Mouse (Mus musculus) frontal cortex, adult (tissue): ENCODE results near the gene Ubxn2a.

Source experiments
- ATAC-seq: cut with Nextera tagmentation; 2 replicates; pipeline ENCODE4 v1.9.2; 2017; ENCODE audit warnings: mild to moderate bottlenecking, moderate library complexity, mixed read lengths; ENCODE audit not compliant: low TSS enrichment

Gene Ubxn2a

DNA sequence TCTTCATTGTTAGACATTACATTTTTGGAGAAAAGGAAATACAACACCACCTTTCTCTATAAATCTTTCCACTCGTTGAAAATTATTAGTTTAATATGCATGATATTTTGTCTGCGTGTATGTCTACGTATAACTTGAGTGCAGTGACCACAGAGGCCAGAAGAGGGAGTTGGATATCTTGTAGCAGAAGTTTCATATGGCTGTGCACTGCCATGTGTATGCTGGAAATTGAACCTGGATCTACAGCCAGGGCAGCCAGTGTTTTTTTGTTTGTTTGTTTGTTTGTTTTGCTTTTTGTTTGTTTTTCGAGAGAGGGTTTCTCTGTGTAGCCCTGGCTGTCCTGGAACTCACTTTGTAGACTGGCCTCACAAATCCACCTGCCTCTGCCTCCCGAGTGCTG lies 28.5 kb downstream of the Ubxn2a start:
- ATAC-seq, result no peak

- ATAC-seq, result no peak
These were observed 29.2 kb downstream of the Ubxn2a start for GRCm38 (mm10) chr12:4878296-4878783.

- ATAC-seq, result no peak
These were observed 31.9 kb downstream of the Ubxn2a start for GRCm38 (mm10) chr12:4875623-4876022.

DNA sequence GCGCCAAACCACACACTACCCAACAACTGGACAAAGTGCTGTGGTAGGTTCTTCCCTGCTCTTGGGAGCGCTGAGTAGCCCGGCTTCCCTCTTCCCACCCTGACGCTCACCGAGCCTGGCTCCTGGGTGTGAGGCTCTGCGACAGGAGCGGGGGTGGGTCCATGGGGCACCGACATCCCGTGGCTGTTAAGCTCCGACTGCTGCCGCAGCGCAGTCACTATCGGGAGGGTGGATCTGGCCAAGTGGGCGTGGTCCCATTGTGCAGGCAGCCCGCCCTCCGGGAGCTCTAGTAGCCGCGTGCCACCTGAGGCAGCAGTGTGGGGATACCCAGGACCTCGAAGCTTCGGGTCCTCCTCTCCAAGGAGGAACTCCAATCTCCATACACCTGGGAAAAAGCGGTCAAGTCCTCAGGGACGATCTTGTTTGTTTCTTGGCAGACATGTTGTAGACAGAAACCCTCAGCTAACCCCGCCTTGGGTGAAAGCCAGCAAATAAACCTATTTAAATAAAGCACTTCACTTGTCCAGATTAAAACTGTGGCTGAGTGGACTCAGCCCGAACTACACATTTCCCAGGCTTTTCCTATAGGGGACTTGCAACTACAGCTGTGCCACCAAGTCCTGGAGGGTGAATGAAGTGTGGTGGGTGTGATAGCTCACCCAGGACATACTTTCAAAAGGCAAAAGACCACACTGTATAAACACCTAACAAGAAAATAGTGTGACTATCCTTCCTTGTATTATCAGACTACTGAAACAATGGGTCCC lies 33.2 kb downstream of the Ubxn2a start, which contains the start of gene Mfsd2b:
Gene Mfsd2b, minus strand, starts transcription at position 199 of the 767 bp plus-strand sequence.
- ATAC-seq, result peak; percentile 66

GRCm38 (mm10) chr12:4873531-4873930 lies 34.0 kb downstream of the Ubxn2a start:
- ATAC-seq, result no peak

DNA sequence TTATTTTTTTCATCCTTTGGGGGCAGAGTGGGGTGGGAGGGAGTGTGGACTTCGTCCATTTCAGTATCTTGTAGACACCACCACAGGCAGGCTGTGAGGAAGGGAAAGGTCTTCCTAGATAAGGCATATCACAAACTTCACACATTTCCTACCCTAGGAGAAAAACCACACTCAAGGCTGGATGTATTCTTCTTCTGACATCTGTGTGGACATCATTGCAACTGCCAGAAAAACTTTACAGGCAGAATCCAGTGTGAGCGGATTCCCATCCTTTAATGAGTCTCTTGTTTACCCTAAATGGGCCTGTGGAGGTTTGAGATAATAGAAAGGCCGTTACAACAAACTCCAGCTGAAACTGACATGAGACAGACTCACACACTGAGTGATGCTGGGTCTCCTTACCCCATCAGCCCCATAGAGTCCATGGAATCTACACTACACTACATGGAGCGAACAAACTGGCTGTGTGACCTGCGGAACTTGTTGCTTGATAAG lies 34.5 kb downstream of the Ubxn2a start:
- no peak for ATAC-seq

DNA sequence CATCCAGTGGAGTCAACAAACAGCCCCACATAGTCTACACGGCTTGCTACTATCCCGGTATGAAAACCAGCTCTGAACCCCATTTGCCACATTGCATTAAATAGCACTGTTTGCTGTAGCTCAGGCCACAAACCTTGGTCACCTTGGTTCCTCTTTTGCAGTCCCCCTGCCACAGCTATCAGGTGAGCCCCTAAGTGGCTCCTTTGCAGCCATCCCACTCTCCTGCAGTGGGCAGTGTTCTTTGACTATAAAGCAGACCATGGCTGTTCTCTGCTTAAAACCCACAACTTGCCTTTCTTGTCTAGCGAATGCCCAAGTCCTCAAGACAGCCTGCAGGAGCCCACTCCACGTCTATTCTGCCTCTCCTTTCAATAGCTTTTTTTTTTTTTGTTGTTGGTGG lies 35.2 kb downstream of the Ubxn2a start:
- no peak for ATAC-seq

- ATAC-seq, result no peak
These were observed 36.2 kb downstream of the Ubxn2a start for GRCm38 (mm10) chr12:4871260-4871659.

- no peak for ATAC-seq
These were observed 38.6 kb downstream of the Ubxn2a start for GRCm38 (mm10) chr12:4868924-4869323.

DNA sequence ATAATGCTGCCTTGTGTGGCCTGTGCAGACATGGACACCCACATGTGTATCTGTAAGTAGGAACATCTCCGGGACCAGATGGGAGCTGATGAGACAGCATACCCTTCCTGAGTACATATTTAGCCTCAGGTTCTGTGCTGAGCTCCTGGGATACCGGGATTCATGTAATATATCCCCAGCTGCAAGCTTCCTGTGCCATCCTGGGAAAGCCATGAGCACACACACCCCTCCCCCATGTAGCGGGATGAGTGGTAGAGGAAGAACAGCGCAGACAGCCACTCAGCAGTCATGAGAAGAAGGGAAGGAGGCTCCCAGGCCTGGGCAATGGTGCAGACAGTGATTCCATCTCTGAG lies 43.2 kb downstream of the Ubxn2a start:
- peak; percentile 77 for ATAC-seq

GRCm38 (mm10) chr12:4863654-4864337 lies 43.7 kb downstream of the Ubxn2a start:
- peak; percentile 13; the same call in 1 of the 2 replicates for ATAC-seq

DNA sequence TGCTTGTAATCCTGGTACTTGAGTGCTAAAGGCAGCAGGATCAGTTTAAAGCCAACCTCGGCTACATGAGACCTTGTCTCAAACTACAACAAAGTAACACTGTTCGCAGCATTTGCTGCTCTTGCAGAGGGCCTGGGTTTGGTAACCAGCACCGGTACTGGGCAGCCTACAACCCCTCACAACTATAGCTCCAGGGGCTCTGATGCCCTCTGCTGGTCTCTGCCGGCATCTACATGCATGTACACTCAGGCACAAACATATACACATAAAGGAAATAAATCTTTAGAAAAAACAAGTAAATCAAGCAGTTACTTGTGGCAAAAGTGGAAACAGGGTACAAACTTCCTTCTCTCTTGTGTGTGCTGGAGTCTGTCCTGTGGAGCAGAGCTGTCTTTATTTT lies 44.8 kb downstream of the Ubxn2a start:
- ATAC-seq, result no peak

- no peak for ATAC-seq
These were observed 48.1 kb downstream of the Ubxn2a start for GRCm38 (mm10) chr12:4859241-4859914.

GRCm38 (mm10) chr12:4856834-4857233 lies 50.7 kb downstream of the Ubxn2a start:
- ATAC-seq, result no peak

- ATAC-seq, result no peak
These were observed 51.3 kb downstream of the Ubxn2a start for GRCm38 (mm10) chr12:4856160-4856559.

DNA sequence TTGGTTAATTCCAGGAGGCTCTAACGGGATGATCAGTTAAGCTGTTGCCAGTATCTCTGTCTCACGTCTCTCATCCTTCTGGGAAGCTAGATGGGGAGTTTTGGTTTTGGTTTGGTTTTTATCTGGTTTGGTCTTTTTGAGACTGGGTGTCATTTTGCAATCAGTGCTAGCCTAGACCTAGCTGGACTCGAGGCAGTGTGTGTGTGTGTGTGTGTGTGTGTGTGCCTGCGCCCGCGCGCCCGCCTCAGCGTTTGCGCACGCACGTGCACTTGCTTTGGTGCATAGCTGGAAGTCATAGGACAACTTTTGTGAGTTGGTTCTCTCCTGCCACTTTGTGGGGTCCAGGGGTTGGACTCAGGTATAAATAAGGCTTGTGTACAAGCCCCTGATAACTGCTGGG lies 63.8 kb downstream of the Ubxn2a start:
- no peak for ATAC-seq

GRCm38 (mm10) chr12:4842890-4843597 lies 64.5 kb downstream of the Ubxn2a start, which contains the start of gene Wdcp:
TSS of gene Wdcp (plus strand) at chr12:4843303.
- ATAC-seq, result peak; percentile 87

GRCm38 (mm10) chr12:4842456-4842855 lies 65.0 kb downstream of the Ubxn2a start:
- no peak for ATAC-seq

DNA sequence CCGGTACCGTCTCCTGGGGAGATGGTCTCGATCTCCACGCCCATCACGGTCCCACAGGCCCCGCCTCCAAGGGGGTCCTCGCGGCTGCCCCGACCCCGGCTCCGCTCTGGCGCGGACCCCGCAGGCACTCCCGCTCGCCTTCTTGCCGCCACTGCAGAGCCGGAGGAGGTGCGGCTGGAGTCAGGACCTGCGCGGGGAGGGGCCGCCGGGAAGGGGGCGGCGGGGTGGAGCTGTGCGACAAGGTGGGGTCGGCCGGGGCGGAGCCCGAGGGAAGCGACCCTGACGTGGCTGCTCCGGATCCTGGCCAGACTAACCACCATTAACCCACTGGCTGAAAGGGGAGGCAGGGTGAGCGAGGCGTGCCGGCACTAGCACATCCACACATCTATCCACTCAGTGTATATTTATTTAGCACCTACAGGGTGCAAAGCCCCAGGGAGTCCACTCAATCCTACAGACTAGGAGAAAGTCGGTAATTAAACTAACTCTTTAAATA lies 66.1 kb downstream of the Ubxn2a start, which contains the start of gene Fkbp1b:
Gene Fkbp1b, minus strand, starts transcription at position 200 of the 496 bp plus-strand sequence.
- peak; percentile 20 for ATAC-seq

DNA sequence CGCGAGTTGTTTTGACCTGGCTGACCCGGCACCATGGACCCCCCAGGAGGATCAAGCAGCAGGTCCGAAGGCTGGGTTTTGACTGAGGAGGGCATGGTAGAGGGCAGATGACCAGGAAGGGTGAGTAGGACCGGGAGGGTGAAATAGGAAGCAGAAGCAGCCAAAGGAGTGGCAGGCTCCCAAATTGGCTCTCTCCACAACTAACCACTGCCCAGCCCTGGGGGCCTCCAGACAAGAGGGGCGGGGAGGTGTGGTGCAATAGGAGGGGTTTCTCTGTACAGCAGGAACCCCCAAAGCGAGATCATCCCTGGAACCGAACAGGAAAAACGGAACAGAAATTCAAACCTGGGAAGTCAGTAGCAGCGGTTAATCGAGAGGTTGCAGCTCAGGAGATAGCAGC lies 66.8 kb downstream of the Ubxn2a start:
- no peak for ATAC-seq

GRCm38 (mm10) chr12:4840010-4840409 lies 67.5 kb downstream of the Ubxn2a start:
- no peak for ATAC-seq
